Mouse (Mus musculus): ENCODE data around the gene Gm20481. TPM values are rescaled to one million over a fixed set of nuclear protein-coding genes. Genes with fewer than 3 reads are reported as not detected.
"Not testable (repeated sequence)": the region's sequence is repeated elsewhere in the genome, so short reads cannot be mapped to it uniquely, and the experiment has no call there.

The Gm20481 gene
- polyA plus RNA-seq, 1 experiment from 2014 or later = not detected

DNA sequence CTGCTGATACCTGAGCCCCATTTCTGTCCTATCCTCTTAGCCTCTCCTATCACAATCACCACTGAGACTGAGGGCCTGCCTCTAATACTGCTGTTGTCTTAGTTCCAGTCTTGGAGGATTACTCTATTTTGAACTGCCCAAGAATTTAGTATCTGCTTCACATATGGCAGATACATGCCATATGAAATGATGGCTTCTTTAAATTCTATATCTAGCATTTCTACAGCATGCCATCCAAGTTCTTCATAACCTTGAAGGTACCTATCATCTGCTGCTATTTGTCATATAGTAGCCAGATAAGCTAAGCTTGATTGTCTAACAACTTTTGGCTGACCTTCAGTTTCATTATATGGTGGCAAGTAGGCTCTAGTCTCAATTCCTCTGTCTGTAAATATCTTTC lies 25.0 kb downstream of the Gm20481 start:
- ATAC-seq (replicated peaks; ENCODE audit: low FRiP score, low TSS enrichment, low read depth) (no peak), DNase-seq (ENCODE audit: low spot score) (no peak)
- H3K36me3 ChIP-seq (ENCODE audit: control insufficient read depth, insufficient read depth, low read length) = peaks cover 26% of the 10 kb centered on the region; the same call in 1 of the 2 replicates
- H3K4me3 ChIP-seq (ENCODE audit: low read depth, low read length) = no peak overlapping the region
- no peak overlapping the region for H3K9ac ChIP-seq (ENCODE audit: low read length)
- no peaks in the 10 kb centered on the region for H3K27me3 ChIP-seq (replicated peaks; ENCODE audit: control insufficient read depth, insufficient read depth, low read length)
- H3K27ac ChIP-seq (ENCODE audit: low read depth) = no peak overlapping the region
- peaks cover 11% of the 10 kb centered on the region for H3K4me1 ChIP-seq (replicated peaks; ENCODE audit: control insufficient read depth, insufficient read depth, low read length)
- H3K9me3 ChIP-seq (ENCODE audit: control insufficient read depth, low read length) = no peaks in the 10 kb centered on the region
- no peak overlapping the region for H3K4me2 ChIP-seq (ENCODE audit: low read length)

DNA sequence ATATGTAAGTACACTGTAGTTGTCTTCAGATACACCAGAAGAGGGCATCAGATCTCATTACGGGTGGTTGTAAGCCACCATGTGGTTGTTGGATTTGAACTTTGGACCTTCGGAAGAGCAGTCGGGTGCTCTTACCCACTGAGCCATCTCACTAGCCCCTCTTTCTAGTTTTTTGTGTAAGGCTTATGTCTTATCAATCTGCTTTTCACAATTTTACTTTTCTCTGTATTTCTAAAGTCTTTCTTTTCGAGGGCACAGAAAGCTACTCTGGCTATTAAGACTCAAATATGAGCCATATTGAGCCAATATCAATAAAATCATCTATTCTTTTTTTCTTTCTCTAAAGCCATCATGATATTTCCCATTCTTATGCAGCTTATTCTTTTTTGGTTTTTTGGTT lies 25.5 kb downstream of the Gm20481 start:
- H3K36me3 ChIP-seq (ENCODE audit: control insufficient read depth, insufficient read depth, low read length) = peaks cover 24% of the 10 kb centered on the region; the same call in 1 of the 2 replicates
- H3K9me3 ChIP-seq (ENCODE audit: control insufficient read depth, low read length); H3K27ac ChIP-seq (ENCODE audit: low read depth); ATAC-seq (replicated peaks; ENCODE audit: low FRiP score, low TSS enrichment, low read depth); DNase-seq (ENCODE audit: low spot score); H3K4me3 ChIP-seq (ENCODE audit: low read depth, low read length); H3K9ac ChIP-seq (ENCODE audit: low read length); H3K4me2 ChIP-seq (ENCODE audit: low read length); H3K27me3 ChIP-seq (replicated peaks; ENCODE audit: control insufficient read depth, insufficient read depth, low read length): not testable (repeated sequence)
- 92% methylated on average over 4 of the region's 4 CpGs for WGBS
- H3K4me1 ChIP-seq (replicated peaks; ENCODE audit: control insufficient read depth, insufficient read depth, low read length) = peaks cover 14% of the 10 kb centered on the region

DNA sequence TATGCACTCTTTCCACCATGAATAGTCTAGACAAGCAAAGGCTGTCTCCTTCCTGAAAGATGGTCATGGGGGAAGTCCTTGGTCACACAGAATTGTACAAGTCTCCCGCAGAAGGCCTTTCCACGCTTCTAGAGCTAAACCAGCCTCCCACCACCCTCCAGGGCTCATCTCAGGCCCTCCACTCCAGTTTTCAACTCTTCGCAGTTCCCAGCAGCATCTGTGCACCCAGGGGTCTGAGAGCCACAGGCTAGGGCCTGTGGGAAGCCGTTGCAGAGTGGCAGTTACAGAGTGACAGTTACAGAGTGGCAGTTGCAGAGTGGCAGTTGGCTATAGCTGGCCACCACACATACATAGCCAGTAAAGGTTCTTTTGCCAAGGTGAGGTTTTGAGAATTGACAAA lies 26.2 kb downstream of the Gm20481 start:
- 100% methylated on average over 4 of the region's 4 CpGs for WGBS
- Histone ChIP-seq H3K36me3 (ENCODE audit: control insufficient read depth, insufficient read depth, low read length) (peaks cover 18% of the 10 kb centered on the region; the same call in 1 of the 2 replicates), H3K4me1 (replicated peaks; ENCODE audit: control insufficient read depth, insufficient read depth, low read length) (peaks cover 14% of the 10 kb centered on the region)
- not testable (repeated sequence) for H3K4me2 ChIP-seq (ENCODE audit: low read length); H3K27ac ChIP-seq (ENCODE audit: low read depth); H3K4me3 ChIP-seq (ENCODE audit: low read depth, low read length); ATAC-seq (replicated peaks; ENCODE audit: low FRiP score, low TSS enrichment, low read depth); H3K9ac ChIP-seq (ENCODE audit: low read length); H3K9me3 ChIP-seq (ENCODE audit: control insufficient read depth, low read length); H3K27me3 ChIP-seq (replicated peaks; ENCODE audit: control insufficient read depth, insufficient read depth, low read length); DNase-seq (ENCODE audit: low spot score)

DNA sequence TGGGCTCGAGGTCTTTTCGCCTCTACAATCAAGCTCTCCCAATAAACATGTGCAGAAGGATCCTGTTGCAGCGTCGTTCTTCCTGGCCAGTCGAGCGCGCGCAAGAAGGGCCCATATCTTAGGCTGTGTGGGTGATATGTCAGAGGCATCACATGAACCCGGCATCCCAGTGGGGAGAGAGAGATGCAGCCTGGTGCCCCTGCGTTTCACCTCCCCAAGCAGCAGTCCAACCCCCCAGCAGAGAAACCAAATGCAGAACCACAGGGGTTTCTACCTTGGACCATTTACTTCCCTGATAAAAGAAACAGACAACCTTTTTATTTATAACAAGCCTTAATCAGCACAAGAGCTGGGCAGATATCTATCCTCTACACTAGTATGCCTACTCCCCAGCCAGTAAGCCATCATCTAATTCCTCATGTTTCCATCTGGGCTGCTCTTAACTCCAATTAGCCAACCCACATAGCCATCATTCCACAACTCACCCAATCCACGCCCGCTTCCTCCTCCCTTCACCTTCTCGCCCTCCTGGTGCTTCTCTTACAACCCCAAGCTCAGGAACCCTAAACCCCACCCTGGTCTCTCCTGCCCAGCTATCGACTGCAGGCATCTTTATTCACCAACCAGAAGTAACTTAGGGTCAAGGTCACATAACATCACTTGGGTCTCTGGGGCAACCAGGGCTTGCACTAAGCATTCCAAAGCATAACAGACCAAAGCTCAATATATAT lies 26.9 kb downstream of the Gm20481 start:
- Histone ChIP-seq H3K9me3 (ENCODE audit: control insufficient read depth, low read length) (no peaks in the 10 kb centered on the region), H3K36me3 (ENCODE audit: control insufficient read depth, insufficient read depth, low read length) (peaks cover 13% of the 10 kb centered on the region; the same call in 1 of the 2 replicates), H3K4me3 (ENCODE audit: low read depth, low read length) (no peak overlapping the region), H3K4me1 (replicated peaks; ENCODE audit: control insufficient read depth, insufficient read depth, low read length) (peaks cover 14% of the 10 kb centered on the region), H3K27me3 (replicated peaks; ENCODE audit: control insufficient read depth, insufficient read depth, low read length) (no peaks in the 10 kb centered on the region), H3K27ac (ENCODE audit: low read depth) (no peak overlapping the region), H3K4me2 (ENCODE audit: low read length) (0 out of 2 replicates have a peak overlapping the region, but pooled peaks have one; percentile 15), H3K9ac (ENCODE audit: low read length) (no peak overlapping the region)
- WGBS = 85% methylated on average over 12 of the region's 14 CpGs
- ATAC-seq (replicated peaks; ENCODE audit: low FRiP score, low TSS enrichment, low read depth) = no peak
- no peak for DNase-seq (ENCODE audit: low spot score)

DNA sequence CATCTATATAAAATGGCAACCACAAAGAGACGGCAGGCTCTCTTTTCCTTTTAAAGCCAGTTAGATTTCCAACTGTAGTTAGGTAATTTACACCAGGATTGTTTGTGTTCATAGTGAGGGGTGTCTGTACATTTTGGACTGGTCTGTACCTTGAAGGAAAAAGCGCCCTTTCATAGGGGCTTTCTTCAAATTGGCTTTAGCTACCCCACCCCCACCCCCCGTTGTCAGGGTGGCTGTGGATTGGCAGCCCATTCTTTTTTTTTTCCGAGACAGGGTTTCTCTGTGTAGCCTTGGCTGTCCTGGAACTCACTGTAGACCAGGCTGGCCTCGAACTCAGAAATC lies 27.4 kb downstream of the Gm20481 start:
- Histone ChIP-seq H3K27me3 (replicated peaks; ENCODE audit: control insufficient read depth, insufficient read depth, low read length) (no peaks in the 10 kb centered on the region), H3K4me1 (replicated peaks; ENCODE audit: control insufficient read depth, insufficient read depth, low read length) (peaks cover 15% of the 10 kb centered on the region), H3K9me3 (ENCODE audit: control insufficient read depth, low read length) (no peaks in the 10 kb centered on the region), H3K27ac (ENCODE audit: low read depth) (no peak overlapping the region), H3K9ac (ENCODE audit: low read length) (no peak overlapping the region), H3K36me3 (ENCODE audit: control insufficient read depth, insufficient read depth, low read length) (peaks cover 13% of the 10 kb centered on the region; the same call in 1 of the 2 replicates), H3K4me2 (ENCODE audit: low read length) (0 out of 2 replicates have a peak overlapping the region, but pooled peaks have one; percentile 15), H3K4me3 (ENCODE audit: low read depth, low read length) (no peak overlapping the region)
- 83% methylated on average over 5 of the region's 5 CpGs for WGBS
- ATAC-seq (replicated peaks; ENCODE audit: low FRiP score, low TSS enrichment, low read depth) (no peak), DNase-seq (ENCODE audit: low spot score) (no peak)

DNA sequence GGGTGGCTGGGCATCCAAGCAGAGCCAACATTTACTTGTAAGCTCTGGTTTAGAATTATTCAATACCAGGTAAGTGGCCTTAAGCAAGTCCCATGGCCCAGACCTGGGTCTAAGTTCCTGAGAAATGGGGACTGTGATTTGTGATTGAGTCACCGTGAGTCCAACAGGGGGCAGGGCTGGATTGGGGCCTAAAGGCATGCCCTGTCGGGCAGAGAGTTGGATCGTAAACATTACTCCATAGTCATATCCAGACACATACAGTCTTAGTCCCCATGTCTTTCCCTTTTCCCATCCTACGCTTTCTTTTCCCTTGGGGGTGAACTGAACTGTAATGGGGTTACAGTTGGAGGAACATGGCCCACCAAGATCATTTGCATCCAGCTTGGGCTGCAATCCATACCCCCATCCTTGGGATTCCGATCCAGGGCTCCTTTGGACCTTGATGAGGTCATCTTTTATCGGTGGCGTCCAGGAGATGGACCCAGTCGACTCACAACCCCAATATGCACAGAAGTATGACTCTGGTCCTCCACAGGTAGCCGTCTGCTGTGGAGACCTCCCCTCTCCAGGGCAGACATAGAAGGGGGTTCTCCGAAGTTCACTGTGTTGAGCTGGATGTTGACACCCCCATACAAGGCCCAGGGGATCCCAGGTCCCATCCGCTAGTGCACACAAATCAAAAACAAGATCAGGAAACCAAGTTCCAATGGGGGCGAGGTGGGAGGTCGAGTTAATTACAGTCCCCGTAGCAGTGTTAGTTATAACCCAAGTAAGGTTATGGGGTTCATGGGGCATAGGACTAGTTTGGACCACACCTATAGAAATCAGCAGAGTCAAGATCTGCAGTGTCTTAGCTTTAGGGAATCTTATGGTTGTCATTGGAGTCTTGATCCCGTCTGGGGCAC lies 29.1 kb downstream of the Gm20481 start:
- WGBS = 94% methylated on average over 15 of the region's 15 CpGs
- no peak overlapping the region for H3K9ac ChIP-seq (ENCODE audit: low read length)
- no peaks in the 10 kb centered on the region for H3K9me3 ChIP-seq (ENCODE audit: control insufficient read depth, low read length)
- peaks cover 29% of the 10 kb centered on the region for H3K4me1 ChIP-seq (replicated peaks; ENCODE audit: control insufficient read depth, insufficient read depth, low read length)
- H3K36me3 ChIP-seq (ENCODE audit: control insufficient read depth, insufficient read depth, low read length) = peaks cover 13% of the 10 kb centered on the region; the same call in 1 of the 2 replicates
- no peak overlapping the region for H3K27ac ChIP-seq (ENCODE audit: low read depth)
- peak overlapping the region; percentile 32; the same call in 1 of the 2 replicates for H3K4me3 ChIP-seq (ENCODE audit: low read depth, low read length)
- ATAC-seq (replicated peaks; ENCODE audit: low FRiP score, low TSS enrichment, low read depth) (no peak), DNase-seq (ENCODE audit: low spot score) (no peak)
- peak overlapping the region; percentile 90 for H3K4me2 ChIP-seq (ENCODE audit: low read length)
- no peaks in the 10 kb centered on the region for H3K27me3 ChIP-seq (replicated peaks; ENCODE audit: control insufficient read depth, insufficient read depth, low read length)

DNA sequence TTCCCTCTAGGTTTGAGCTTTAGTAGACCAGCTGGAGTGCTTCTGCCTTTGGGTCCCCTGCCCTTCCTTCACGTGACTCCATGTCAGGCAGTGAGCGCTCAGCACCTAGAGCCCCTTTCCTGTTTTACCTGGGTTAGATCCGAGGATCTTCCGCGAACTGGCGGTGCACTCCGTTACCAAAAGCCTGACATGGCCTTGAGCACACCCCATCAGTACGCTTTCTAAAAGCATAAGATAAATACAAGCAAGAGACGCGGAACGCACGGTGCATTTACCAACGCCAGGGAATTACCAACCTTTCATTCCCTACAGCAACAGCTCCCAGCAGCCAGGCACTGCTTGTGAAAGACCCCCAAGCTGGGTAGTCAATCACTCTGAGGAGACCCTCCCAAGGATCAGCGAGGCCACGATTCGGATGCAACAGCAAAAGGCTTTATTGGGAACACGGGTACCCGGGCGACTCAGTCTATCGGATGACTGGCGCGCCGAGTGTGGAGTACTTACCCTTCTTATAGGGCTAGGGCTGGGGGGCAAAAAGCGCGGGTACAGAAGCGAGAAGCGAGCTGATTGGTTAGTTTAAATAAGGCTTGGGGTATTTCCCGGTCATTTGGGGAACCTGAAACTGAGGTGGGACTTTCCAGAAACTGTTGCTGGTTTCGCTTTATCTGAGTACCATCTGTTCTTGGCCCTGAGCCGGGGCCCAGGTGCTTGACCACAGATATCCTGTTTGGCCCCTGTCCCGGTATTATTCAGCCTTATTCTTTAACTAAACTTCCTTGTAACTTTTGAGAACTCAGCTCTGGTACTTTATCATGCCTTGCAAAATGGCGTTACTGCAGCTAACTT lies 30.4 kb downstream of the Gm20481 start:
- peak overlapping the region; percentile 90 for H3K4me2 ChIP-seq (ENCODE audit: low read length)
- H3K9me3 ChIP-seq (ENCODE audit: control insufficient read depth, low read length); ATAC-seq (replicated peaks; ENCODE audit: low FRiP score, low TSS enrichment, low read depth); H3K27me3 ChIP-seq (replicated peaks; ENCODE audit: control insufficient read depth, insufficient read depth, low read length): not testable (repeated sequence)
- peaks cover 29% of the 10 kb centered on the region for H3K4me1 ChIP-seq (replicated peaks; ENCODE audit: control insufficient read depth, insufficient read depth, low read length)
- H3K36me3 ChIP-seq (ENCODE audit: control insufficient read depth, insufficient read depth, low read length) = peaks cover 25% of the 10 kb centered on the region
- DNase-seq (ENCODE audit: low spot score) = peak; percentile 75
- peak overlapping the region; percentile 92 for H3K9ac ChIP-seq (ENCODE audit: low read length)
- peak overlapping the region; percentile 87 for H3K4me3 ChIP-seq (ENCODE audit: low read depth, low read length)
- WGBS = 16% methylated on average over 29 of the region's 32 CpGs
- peak overlapping the region; percentile 92 for H3K27ac ChIP-seq (ENCODE audit: low read depth)

Data from intestine, embryonic 14.5 days (tissue).